Mouse (Mus musculus) urinary bladder, postnatal 25 days (tissue): ENCODE measurements at regions not wholly inside any gene's neighbourhood (a gene's known extent, or its start where the extent isn't known, plus 50 kb on each side); places are given as distances from the start of the nearest gene placed in this dataset.

Experiments used
- DNase-seq: peaks from one replicate; pipeline ENCODE4 v3.0.0; 2022; ENCODE audit warnings: low spot score

GRCm38 (mm10) chr10:55767571-55767970 lies 339.1 kb upstream of the Msl3l2 start:
- DNase-seq = peak; percentile 54

- DNase-seq = no peak
Measured at GRCm38 (mm10) chr10:55769642-55770041, 337.1 kb upstream of the Msl3l2 start.

- no peak for DNase-seq
Measured at GRCm38 (mm10) chr10:55782674-55783469, 323.8 kb upstream of the Msl3l2 start.

GRCm38 (mm10) chr10:55813966-55814365 lies 292.8 kb upstream of the Msl3l2 start:
- DNase-seq = no peak

- DNase-seq = no peak
Measured at GRCm38 (mm10) chr10:55851361-55851760, 255.4 kb upstream of the Msl3l2 start.

GRCm38 (mm10) chr10:55892606-55893005 lies 214.1 kb upstream of the Msl3l2 start:
- DNase-seq = no peak

- no peak for DNase-seq
Measured at GRCm38 (mm10) chr10:55929100-55929499, 177.6 kb upstream of the Msl3l2 start.

GRCm38 (mm10) chr10:55933993-55934392 lies 172.7 kb upstream of the Msl3l2 start:
- DNase-seq = no peak

GRCm38 (mm10) chr10:55935447-55935846 lies 171.3 kb upstream of the Msl3l2 start:
- no peak for DNase-seq

- no peak for DNase-seq
Measured at GRCm38 (mm10) chr10:55962627-55963203, 144.0 kb upstream of the Msl3l2 start.
